10 mouse cellular contexts compared by ENCODE assay signal in genomic region chr4:44669485-44670181, GRCm38 (mm10). TPM values are rescaled to one million over a fixed set of nuclear protein-coding genes. Genes with fewer than 3 reads are reported as not detected.
DNase-seq lines count a peak whose midpoint lies in the region; ATAC-seq and TF ChIP-seq lines count a peak whose summit lies in the region.
"Had no signal": no experiment of that assay in that cellular context is flagged by ENCODE, and none has a peak within 500 bp of the region (broad histone marks: within the 10 kb centered on the region; RNA-seq: fewer than 3 reads in every experiment).

No protein-coding gene starts in this region.

- peaks cover 28% of the 10 kb centered on the region for H3K27me3 ChIP-seq in heart, postnatal 0 days (ENCODE audit: control insufficient read depth, insufficient read depth, low read length)
- peaks cover 28% of the 10 kb centered on the region for H3K27me3 ChIP-seq in neural tube, embryonic 15.5 days (replicated peaks)

- H3K4me3 ChIP-seq in heart, postnatal 0 days (ENCODE audit: low read depth, low read length), result no peak overlapping the region
- no peak overlapping the region for H3K4me3 ChIP-seq in neural tube, embryonic 15.5 days (replicated peaks)
- no peak overlapping the region for H3K4me3 ChIP-seq in embryonic fibroblast, embryonic 13.5 days (ENCODE audit: insufficient read depth, low read length)
- H3K4me3 ChIP-seq: stomach, embryonic 15.5 days had no signal

- 79% methylated on average over 7 of the region's 7 CpGs for WGBS in heart, postnatal 0 days
- 88% methylated on average over 7 of the region's 7 CpGs for WGBS in neural tube, embryonic 15.5 days

- TF ChIP-seq POLR2A in embryonic fibroblast, embryonic 13.5 days (IDR thresholded peaks at IDR 0.05; ENCODE audit: low read depth, low read length), result no peak

- ATAC-seq in heart, postnatal 0 days (ENCODE audit: insufficient read depth, low read depth), result no peak
- ATAC-seq in neural tube, embryonic 15.5 days (ENCODE audit: low FRiP score), result no peak
- no peak for ATAC-seq in granulocyte monocyte progenitor cell, adult 5-6 weeks (replicated peaks; ENCODE audit: poor library complexity, severe bottlenecking)
- no peak for ATAC-seq in megakaryocyte progenitor cell, adult 5-6 weeks (replicated peaks; ENCODE audit: poor library complexity)

- DNase-seq in heart, postnatal 0 days (ENCODE audit: low spot score), result no peak
- DNase-seq in heart, adult 8-10 months (ENCODE audit: low spot score), result no peak
- peak; percentile 35 for DNase-seq in neural tube, embryonic 10.5 days (ENCODE audit: extremely low spot score, low spot score)
- peak; percentile 18 for DNase-seq in thymus, postnatal 25 days

- no peak overlapping the region for H3K27ac ChIP-seq in heart, postnatal 0 days (ENCODE audit: low read depth)
- H3K27ac ChIP-seq in neural tube, embryonic 15.5 days (replicated peaks), result no peak overlapping the region
- H3K27ac ChIP-seq in embryonic fibroblast, embryonic 13.5 days (ENCODE audit: insufficient read depth, low read length), result no peak overlapping the region
- H3K27ac ChIP-seq: stomach, embryonic 15.5 days had no signal

- no peak overlapping the region for H3K4me2 ChIP-seq in heart, postnatal 0 days (ENCODE audit: low read depth, low read length)
- no peak overlapping the region for H3K4me2 ChIP-seq in neural tube, embryonic 15.5 days
- H3K4me2 ChIP-seq: stomach, embryonic 15.5 days had no signal

- H3K9me3 ChIP-seq in heart, postnatal 0 days (replicated peaks; ENCODE audit: control insufficient read depth, low read length), result no peaks in the 10 kb centered on the region
- H3K9me3 ChIP-seq in neural tube, embryonic 15.5 days (replicated peaks), result no peaks in the 10 kb centered on the region
- H3K9me3 ChIP-seq: stomach, embryonic 15.5 days had no signal

- H3K4me1 ChIP-seq in heart, postnatal 0 days (ENCODE audit: control insufficient read depth, insufficient read depth), result no peaks in the 10 kb centered on the region
- H3K4me1 ChIP-seq in neural tube, embryonic 15.5 days, result peaks cover 2% of the 10 kb centered on the region
- H3K4me1 ChIP-seq in embryonic fibroblast, embryonic 13.5 days (ENCODE audit: control insufficient read depth, insufficient read depth, low read length), result no peaks in the 10 kb centered on the region

- TF ChIP-seq CTCF in heart, postnatal 0 days (IDR thresholded peaks at IDR 0.05; ENCODE audit: low read depth), result peak; percentile 66
- TF ChIP-seq CTCF in embryonic fibroblast, embryonic 13.5 days (IDR thresholded peaks at IDR 0.05; ENCODE audit: borderline replicate concordance, insufficient read depth, low read length), result peak; percentile 32; the same call in 1 of the 2 replicates

- H3K36me3 ChIP-seq in heart, postnatal 0 days (replicated peaks; ENCODE audit: control insufficient read depth, insufficient read depth, low read length), result no peaks in the 10 kb centered on the region
- H3K36me3 ChIP-seq in neural tube, embryonic 15.5 days, result no peaks in the 10 kb centered on the region
- H3K36me3 ChIP-seq: stomach, embryonic 15.5 days had no signal

- H3K9ac ChIP-seq in heart, postnatal 0 days (replicated peaks; ENCODE audit: low read depth, low read length), result no peak overlapping the region
- H3K9ac ChIP-seq in neural tube, embryonic 15.5 days (replicated peaks), result no peak overlapping the region
- H3K9ac ChIP-seq: stomach, embryonic 15.5 days had no signal

- no peak for TF ChIP-seq EP300 in heart, postnatal 0 days (IDR thresholded peaks at IDR 0.05; ENCODE audit: low read depth)

RNA-seq across cellular contexts. Expression of gene Pax5, which starts 40.7 kb away (rescaled TPM):
- 0.04 TPM in 1 of 2 replicates, not detected in the other for total RNA-seq in heart, postnatal 0 days (2014; rRNA removed; ENCODE audit: low replicate concordance)
- polyA plus RNA-seq in heart, postnatal 0 days (2015; fragmentation: Nextera tagmentation; extraction: Ambion mirVana), result not detected in 2 replicates
- 1 to 10 TPM in 1 of 4 experiments, under 1 TPM in 3; 0.22 to 2.7 (median 0.55) TPM for total RNA-seq in heart, adult 8-10 months (2022)
- 0.86 and 1.2 TPM in 2 replicates for polyA plus RNA-seq in neural tube, embryonic 15.5 days (2015; fragmentation: Nextera tagmentation; extraction: Ambion mirVana)
- polyA plus RNA-seq in embryonic fibroblast, embryonic 13.5 days (2011; ENCODE audit: insufficient read length, low read depth, missing spikeins), result not detected in 2 replicates
- not detected in 2 replicates for total RNA-seq in granulocyte monocyte progenitor cell, adult 5-6 weeks (2014; fragmentation: Nextera tagmentation)
- total RNA-seq in granulocyte monocyte progenitor cell, adult 5-6 weeks (2017), result not detected in 2 replicates
- total RNA-seq in megakaryocyte progenitor cell, adult 5-6 weeks (2015), result 0.10 TPM in 1 of 2 replicates, not detected in the other
- not detected in 2 replicates for total RNA-seq in megakaryocyte progenitor cell, adult 5-6 weeks (2017)
- polyA plus RNA-seq: lung, embryonic 16.5 days had no signal

Comparison
In these comparisons a context has a peak if more than half of its experiments do, and no peak if none do; other contexts are left out.
1. DNase-seq: peak in neural tube, embryonic 10.5 days (single experiment) and thymus, postnatal 25 days (single experiment); none in heart, postnatal 0 days (single experiment) and heart, adult 8-10 months (single experiment).